Mouse (Mus musculus): ENCODE data around the gene Irf2.

Irf2 gene

DNA sequence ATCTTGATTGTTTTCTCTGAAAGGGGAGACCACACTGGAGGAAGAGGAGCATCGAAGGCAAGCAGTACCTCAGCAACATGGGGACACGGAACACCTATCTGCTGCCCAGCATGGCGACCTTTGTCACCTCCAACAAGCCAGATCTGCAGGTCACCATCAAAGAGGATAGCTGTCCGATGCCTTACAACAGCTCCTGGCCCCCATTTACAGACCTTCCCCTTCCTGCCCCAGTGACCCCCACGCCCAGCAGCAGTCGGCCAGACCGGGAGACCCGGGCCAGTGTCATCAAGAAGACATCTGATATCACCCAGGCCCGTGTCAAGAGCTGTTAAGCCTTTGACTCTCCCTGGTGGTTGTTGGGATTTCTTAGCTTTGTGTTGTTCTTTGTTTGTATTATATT lies 106.4 kb downstream of the Irf2 start:
- peak in 1 of 2 experiments; percentile 21 for DNase-seq

GRCm38 (mm10) chr8:46846893-46847292 lies 107.4 kb downstream of the Irf2 start:
- DNase-seq, result no peak

- no peak for DNase-seq
These were observed 108.6 kb downstream of the Irf2 start for GRCm38 (mm10) chr8:46848011-46848641.

GRCm38 (mm10) chr8:46848931-46849330 lies 109.4 kb downstream of the Irf2 start:
- DNase-seq, result no peak

GRCm38 (mm10) chr8:46849458-46849857 lies 109.9 kb downstream of the Irf2 start:
- no peak for DNase-seq

GRCm38 (mm10) chr8:46850258-46850897 lies 110.8 kb downstream of the Irf2 start:
- DNase-seq, result no peak

DNA sequence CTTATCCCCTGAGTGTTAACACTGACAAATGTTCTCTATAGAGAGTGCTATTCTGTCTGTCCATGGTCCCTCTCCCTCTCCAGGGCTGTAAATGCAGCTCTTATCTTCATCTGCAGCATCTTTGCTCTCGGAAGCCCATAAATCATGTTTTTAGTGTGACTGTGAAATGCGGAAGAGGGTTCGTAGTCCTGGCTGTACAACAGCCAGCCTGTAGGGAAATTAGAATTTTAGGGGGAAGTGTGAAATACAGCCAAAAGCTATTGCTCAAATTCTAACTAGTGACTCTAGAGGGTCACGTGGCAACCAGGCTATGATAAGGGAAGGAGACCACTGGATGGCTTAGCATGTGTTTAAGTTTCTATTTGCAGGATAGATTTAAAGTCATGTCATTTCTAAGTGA lies 112.0 kb downstream of the Irf2 start:
- DNase-seq, result no peak

DNA sequence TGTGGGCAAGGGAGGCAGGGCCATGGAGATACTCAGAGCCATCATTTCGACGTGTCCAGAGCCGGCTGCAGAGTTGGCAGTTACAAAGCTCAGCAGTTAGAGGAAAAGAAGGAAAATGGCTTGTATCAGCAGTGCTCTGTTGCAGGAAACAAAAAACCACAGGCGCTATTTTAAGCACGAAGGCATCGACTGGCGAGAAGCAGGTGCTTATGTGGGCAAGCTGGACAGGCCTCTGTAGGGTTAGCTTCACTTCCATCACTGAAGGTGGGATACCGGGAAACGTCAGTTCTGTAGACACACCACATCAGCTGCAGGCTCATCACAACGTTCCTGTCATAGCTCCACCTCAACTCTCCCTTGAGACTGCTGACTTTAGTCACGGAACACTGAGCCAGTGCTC lies 112.8 kb downstream of the Irf2 start:
- DNase-seq, result peak; percentile 40

GRCm38 (mm10) chr8:46859164-46859846 lies 119.8 kb downstream of the Irf2 start:
- DNase-seq, result peak in 1 of 2 experiments; percentile 37

DNA sequence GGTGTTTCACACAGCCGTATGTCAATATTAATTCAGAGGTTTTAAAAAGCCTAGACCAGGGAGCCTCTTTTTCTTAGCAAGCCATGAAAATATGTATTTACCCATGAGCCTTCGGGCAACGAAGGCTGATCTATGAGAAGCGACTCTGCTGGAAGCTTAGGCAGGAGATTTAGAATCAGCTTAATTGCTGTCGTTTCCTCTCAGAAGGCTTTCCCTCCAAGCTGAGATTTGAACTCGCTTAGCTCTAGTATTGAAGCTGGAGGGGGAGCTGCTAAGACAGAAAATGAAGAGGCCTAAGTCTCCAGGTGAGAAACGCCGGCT lies 120.3 kb downstream of the Irf2 start:
- DNase-seq, result no peak

DNA sequence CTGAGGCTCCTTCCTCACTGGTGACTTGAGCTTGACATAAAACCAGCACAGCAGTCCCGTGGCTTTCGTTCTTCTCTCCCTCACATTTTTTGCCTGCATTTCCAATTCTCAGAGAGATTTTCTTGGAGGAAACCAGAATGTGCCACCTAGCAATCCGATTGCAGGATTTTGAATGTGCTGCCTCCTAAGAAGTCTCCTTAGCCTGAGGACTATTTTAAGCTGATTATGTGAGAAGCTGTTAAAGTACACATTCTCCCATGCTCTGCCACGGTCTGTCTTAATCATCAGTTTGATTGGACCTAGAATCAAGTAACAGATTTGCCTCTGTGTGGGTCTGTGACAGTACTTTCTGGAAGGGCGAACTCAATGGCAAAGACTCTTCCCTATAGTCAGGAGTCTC lies 123.0 kb downstream of the Irf2 start:
- DNase-seq, result no peak

GRCm38 (mm10) chr8:46865428-46865827 lies 125.9 kb downstream of the Irf2 start:
- no peak for DNase-seq

GRCm38 (mm10) chr8:46867440-46867839 lies 127.9 kb downstream of the Irf2 start:
- DNase-seq, result no peak

DNA sequence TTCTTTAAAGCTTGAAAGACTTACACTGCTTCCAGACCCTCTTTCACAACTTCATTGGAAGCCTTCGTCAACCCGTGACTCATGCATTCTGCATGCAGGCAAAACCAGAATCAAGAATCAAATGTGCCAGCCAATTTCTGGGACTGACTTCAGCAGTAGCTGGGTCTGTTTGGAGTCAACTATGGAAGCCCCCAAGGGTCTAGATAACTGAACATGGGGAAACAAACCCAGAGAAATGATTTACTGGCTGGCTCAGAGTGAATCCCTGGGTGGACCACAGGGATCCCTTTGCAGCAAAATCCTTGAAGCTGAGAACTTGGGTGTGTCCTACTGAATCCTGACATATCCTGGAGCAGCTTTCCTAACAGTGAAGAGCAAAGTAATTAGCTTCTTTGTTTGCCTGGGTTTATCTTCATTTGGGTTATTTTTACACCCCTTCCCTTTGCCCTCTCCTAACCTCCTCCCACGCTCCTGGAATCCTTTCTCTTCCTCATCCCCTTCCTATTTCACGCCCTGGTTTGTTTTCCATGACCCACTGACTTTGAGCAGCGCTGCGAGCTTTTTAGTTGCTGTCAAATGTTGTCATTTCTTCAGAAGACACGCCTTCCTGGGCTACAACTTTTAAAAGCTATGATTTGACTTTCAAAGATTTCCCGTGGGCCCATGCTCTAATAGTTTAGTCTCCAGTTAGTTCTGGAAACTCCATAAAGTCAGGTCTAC lies 129.0 kb downstream of the Irf2 start:
- no peak for DNase-seq

DNA sequence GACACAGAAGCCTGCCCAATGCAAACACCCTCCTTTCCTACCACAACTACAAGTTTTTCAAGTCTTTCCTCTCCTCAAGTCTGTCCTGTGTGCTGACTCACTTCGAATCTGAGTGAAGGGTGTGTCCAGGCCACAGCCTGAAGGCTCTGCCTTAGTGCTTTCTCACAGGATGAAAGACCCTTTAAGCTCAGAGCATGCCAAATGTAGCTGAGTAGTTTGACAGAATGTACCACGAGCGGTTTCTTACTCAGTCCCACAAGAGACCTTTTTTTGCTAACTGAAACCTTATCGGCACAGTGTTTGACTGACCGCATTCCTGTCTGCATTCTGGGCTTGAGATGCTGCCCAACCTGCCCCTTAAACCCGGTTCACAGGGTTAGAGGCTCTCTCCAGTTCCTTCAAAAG lies 130.0 kb downstream of the Irf2 start:
- DNase-seq, result no peak

GRCm38 (mm10) chr8:46871086-46871485 lies 131.6 kb downstream of the Irf2 start:
- DNase-seq, result no peak

GRCm38 (mm10) chr8:46875615-46876293 lies 136.2 kb downstream of the Irf2 start:
- DNase-seq, result no peak

DNA sequence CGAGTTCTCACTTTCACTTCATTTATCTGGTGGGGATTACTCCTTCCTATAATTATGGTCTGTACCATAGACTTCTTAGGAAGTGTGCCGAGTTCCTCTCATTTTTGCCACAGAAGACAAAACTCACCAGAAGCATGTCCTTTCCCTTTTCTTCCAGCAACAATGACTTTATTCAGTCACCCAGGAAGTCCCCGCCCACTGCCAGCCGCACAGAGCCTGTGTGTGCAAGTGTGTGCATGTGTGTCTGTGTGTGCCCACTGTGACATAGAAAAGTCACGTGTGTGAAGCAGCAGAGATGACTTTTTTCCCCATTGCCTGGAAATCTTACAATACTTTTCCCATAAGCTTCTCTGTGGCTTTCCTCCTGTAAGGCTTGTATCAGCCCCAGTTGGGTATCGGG lies 141.8 kb downstream of the Irf2 start:
- peak; percentile 17 to 19 for DNase-seq

GRCm38 (mm10) chr8:46881755-46882419 lies 142.4 kb downstream of the Irf2 start:
- no peak for DNase-seq

- DNase-seq, result no peak
These were observed 143.2 kb downstream of the Irf2 start for GRCm38 (mm10) chr8:46882743-46883142.

- no peak for DNase-seq
These were observed 143.9 kb downstream of the Irf2 start for GRCm38 (mm10) chr8:46883232-46884000.

DNA sequence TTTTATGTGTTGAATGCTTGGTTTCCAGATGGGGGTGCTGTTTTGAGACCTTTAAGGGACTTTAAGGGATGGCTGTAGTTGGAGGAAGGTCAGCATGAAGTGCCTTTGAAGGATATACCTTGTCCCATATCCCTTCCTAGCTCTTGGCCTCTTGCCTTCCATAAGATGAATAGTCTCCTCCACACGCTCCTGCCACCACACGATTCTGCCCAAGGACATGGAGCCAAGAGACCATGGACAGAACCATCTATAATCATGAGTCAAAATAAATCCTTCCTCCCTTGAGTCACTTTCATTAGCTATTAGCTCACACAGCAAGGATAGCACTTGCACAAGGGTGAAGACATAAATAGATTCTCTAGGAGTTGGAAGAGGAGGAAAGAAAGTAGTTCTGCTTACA lies 146.3 kb downstream of the Irf2 start:
- no peak for DNase-seq

Data from thymus, postnatal 36 days (tissue).